Mouse (Mus musculus) erythroid progenitor cell, adult 5-6 weeks (primary cell): Measurements from ENCODE around the gene Fdps. TPM values are rescaled to one million over a fixed set of nuclear protein-coding genes. Genes with fewer than 3 reads are reported as not detected.

Experiments
- ATAC-seq: replicated peaks from 2 replicates; pipeline ENCODE4 v1.8.0; 2016; ENCODE audit warnings: moderate number of reproducible peaks, mild to moderate bottlenecking, moderate TSS enrichment, inconsistent platforms; ENCODE audit not compliant: poor library complexity, low FRiP score, severe bottlenecking
- total RNA-seq, 2 experiments: library from RNA; stranded (forward) in 1 of 2; stranded (reverse) in 1 of 2; fragments of 150-400 nt in 1 of 2; fragments of 186-747, 209-891 nt in 1 of 2; gene quantifications; 2 replicates each; pipeline versions ENCODE4 v1.2.3 to v1.2.4; 2015 to 2017; ENCODE audit warnings: low replicate concordance in 2 of 2

The Fdps gene
- total RNA-seq (2015; ENCODE audit: low replicate concordance) (20.1 and 28.5 TPM in 2 replicates), total RNA-seq (2017; ENCODE audit: low replicate concordance) (30.0 and 31.4 TPM in 2 replicates)

DNA sequence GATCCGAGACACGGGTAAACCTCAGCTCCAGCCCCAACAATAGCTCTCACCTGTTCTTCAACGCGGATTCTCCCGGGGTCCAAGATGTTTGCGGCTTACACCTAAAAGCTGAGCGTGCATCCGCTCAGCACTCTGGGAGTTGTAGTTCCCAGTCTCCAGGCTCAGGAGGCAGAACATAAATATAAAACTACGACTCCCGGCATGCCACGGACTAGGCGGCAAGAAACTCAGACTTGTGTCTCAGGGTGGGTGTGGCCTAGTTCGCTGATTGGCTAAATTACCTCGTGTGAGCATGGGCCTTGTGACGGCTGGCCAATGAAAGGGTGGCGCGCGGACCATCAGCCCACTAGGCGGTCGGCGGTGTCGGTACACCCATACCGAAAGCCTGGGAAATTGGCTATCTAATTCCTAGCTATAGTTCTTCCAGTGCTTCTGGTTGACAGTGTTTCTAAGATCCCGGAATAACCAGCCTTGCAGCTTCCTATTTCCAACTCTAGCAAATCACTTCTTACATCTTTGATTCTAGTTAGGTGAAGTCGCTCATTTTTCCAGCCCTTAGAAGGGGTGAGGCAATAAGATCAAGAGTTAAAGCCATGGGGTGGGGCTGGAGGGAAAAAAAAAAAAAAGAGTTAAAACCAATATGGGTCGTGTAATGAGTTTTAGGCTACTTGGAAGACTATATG is at the start of gene Fdps:
Fdps (minus strand) TSS at position 148 of the 683 bp plus-strand sequence.
- peak; percentile 98 for ATAC-seq

DNA sequence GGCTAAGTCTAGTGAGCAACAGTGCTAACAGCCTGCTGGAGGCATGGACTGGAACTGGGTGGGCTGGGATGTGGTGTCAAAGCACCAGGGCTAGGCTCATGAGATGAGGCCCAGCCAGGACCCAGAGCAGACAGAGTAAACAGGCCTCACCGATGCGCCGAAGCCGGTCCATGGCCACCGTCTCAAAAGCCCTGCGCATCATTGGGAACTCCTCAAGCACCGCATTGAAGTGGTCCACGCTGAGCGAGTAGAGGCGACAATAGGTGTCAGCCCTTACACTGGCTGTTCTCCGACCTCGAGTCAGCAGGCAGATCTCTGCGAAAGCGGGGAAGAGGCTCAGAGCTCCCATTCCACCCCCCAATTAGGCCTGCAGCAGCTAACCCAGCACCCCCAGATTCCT is 46.8 kb upstream of the Fdps start:
- no peak for ATAC-seq

DNA sequence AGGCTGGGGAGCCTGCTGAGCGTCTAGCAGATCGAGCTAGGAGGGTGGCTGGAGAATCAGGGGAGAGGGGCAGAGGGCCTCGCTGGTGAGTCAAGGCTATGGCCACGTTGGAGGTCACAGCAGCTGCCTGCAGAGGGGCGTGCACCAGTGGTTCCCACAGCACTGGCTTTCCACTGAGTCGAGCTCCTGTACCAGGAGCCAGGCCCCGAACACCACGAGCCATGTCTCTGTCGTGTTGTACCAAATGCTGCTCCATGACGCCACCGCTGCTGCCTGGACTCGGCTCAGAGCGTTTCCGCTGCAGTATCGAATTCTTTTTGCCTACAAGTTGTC is 46.2 kb upstream of the Fdps start:
- ATAC-seq = no peak

DNA sequence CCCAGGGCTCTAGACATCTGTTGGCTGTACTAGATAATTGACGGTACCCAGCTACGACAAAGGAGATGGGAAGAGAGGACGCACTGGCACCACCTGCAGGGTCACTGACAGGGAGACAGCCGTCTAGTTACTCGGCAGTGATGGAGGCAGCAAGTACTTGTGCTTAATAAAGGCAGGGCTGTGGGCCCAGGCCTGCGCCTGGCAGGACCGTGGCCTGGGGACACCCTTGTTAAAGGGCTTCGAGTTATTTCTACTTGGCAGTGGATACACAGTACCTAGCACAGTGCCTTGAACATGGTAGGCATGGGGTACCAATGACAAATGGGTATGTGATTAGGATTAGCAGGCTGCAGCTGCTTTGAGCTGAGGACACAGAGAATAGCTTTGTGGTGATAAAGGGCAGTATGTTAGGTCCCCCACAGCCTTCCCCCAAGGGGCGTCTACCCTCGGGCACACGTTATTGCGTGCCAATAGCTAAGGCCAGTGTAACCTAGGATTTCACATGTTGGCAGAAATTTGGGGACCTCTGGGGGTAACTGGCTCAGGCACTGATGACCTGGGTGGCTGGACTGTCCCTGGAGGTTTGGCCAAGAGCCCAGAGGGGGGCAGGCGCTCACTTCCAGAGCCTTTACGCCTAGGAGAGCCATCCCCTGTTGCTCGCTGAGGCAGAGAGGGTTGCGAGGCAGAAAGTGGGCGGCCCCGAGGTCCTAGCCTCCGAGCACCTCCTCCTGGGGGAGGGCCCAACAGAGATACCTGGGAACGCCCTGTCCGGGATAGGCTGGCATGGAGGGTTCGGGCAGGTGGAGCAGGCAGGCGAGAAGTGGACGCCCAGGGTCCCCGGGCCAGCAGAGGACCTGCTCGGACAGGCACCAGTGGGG is 45.6 kb upstream of the Fdps start:
- peak; percentile 81 for ATAC-seq

DNA sequence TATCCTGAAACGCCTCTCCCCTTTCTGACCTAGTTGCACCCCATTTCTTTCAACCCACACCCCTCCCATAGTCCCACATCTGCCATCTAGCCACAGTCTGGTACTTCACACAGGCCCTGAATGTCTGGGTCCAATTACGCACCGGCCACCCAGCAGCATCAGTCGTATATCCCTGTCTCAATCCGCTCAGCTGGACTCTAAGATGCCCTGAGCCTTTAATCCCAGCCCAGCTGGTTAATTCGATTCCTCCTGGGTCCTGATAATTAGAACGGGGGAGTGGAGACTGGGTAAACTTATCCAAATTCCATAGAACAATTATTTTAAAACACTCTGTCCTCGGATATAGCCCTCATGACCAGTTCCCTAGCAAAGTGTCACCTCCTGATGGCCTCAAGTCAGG is 43.8 kb upstream of the Fdps start:
- ATAC-seq = no peak

DNA sequence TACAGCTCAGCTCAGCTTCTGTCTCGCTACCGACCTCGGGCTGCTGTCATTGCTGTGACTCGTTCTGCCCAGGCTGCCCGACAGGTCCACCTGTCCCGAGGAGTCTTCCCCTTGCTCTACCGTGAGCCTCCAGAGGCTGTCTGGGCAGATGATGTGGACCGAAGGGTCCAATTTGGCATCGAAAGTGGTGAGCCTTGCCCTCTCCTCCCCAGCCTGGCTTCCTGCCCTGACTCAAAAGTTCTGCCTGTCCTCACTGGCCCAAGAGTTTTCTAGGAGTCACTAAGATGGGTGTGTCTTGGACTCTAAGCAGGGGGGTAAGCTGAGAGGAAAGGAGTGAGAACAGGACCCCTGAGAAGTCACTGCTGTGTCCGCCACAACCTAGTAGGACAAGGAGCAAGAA is 43.1 kb upstream of the Fdps start:
- ATAC-seq = no peak

DNA sequence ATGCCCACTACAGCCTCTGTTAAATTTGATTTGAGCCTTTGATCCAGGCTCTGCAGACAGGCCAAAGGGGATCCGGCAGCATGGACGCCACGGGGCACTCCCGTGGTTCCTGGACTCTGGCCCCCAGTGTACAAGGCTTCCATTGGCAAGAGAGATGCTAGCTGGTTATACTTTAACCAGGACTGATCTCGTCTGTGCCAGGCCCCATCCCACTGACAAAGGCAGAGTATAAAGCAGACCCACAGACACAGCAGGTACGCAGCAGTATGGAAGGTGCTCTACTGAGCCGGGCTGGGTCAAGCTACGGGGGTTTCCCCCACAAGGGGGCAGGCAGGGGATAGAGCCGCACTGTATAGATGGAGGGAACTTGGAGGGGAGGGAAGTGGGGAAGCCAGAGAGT is 34.6 kb upstream of the Fdps start:
- peak; percentile 54 for ATAC-seq

DNA sequence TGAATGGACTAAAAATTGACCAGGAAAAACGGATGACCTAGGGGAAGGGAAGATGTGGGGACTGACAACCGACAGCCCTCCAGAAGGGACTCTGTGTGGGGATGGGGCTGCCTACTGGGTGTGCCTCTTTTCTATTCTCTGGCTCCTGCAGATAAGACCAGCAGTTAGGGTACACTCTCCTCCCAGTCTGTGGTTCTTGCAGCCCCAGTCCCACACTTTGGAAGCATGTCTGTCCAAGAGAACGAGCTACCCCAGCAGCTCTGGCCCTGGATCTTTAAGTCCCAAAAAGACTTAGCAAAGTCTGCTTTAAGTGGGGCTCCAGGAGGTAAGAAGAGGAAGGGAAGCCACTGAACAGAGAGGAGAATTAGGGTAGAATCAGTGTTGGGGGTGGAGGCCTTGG is 34.2 kb upstream of the Fdps start, which contains the start of gene Pklr:
Pklr (plus strand) TSS at position 185 of the 400 bp plus-strand sequence.
- peak; percentile 32 for ATAC-seq

DNA sequence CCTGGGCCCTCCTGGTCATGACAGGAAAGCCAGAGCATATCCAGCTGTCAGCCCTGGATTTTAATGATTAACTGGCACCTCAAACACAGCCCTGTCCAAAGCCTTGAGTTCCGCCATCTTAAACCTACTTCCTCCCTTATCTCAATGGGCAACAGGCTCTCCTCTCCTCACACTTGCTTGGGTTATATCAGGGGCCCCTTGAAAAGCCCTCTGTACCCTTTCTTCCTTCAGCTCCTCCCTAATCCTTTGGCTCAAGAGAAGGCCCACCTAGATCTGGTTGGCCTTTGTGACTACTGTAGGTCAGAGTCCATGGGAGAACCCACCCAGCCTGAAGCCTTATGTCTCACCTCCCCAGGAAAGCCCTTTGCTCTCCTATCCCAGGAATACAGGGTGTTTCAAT is 32.0 kb upstream of the Fdps start:
- ATAC-seq = no peak

DNA sequence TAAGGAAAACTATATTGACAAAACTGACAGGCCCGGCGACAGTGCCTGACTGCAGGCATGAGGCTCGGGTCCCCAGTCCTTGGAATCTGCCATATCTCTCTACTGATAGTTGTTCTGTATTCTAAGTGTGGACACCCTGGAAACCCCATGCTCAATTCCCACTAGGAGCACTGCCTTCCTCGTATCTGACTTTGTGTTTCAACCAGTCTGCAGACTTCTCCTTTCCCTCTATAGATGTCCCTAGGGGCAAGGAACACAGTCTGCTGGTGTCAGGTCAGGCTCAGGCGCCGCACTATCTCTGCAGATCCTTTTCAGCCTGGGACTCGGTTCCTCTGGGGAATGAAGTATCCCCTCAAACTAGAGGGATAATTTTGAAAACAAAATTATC is 31.3 kb upstream of the Fdps start:
- ATAC-seq = no peak

DNA sequence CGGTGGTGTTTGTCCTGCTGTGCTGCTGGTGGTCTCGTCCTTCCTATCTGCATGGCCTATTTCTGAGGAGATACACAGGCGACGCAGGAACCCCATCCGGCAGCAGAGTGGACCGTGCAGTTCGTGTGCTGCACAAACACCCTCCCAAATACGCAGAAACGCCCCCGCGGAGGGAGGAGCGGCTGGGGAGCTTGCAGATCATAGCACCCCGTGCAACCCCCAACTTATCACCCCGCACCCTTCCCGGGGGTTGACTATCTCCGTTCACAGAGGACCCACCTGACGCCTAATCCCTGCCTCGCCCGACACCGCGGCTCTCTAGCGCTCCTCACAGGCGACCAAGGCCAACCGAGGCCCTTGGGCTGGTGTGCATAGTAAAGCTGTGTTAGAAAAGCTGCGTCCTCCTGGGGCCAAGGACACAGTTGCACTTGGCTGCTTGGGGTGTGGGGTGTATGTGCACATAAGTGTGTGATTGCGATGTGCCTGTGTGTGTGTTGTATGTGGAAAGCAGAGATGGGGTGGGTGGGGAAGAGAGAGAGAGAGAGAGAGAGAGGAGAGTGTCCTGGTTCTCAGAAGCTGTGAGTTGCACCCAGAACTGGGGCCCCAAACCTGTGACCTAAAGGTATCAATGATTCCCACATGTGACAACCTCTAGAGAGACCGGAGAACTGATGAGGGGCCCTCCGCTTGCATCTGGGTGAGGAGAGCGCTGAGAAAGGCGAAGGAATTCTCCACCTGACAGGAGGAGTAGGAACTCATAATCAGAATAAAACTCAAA is 30.7 kb upstream of the Fdps start:
- ATAC-seq = peak; percentile 72

DNA sequence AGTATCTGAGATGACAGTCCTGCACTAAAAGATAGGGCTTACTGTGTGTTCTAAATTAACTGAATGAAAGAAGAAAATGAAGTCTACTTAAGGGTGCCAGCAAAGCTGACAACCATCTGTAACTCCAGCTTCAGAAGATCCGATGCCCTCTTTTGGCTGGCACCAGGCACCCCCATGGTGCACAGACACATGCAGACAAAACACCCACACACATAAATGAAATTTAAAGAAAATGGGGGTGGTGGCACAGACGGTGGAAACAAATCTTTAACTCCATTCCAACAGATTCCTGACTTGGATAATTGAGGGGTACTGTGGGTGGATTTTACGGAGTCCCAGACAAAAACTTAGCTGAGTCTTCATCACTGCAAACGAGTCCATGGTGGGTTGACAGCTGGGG is 30.1 kb upstream of the Fdps start:
- no peak for ATAC-seq

DNA sequence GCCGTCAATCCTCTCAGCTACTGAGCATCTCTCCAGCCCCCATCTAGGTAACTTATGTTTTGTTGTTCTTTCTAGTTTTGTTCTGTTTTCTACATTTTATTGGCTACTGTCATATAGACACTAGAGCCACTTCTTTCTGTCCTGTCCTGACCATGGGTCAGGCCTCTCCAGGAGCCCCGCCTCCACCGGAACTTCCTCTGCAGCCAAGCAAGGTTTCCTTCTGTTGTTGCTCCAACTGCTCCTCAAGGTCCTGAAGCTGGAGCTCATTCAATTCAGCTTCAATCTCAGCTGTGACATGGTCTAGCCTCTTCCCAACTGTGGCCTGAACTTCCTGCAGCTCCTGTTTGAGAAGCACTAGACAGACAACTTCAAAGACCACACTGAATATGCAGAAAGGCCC is 28.1 kb upstream of the Fdps start:
- no peak for ATAC-seq

DNA sequence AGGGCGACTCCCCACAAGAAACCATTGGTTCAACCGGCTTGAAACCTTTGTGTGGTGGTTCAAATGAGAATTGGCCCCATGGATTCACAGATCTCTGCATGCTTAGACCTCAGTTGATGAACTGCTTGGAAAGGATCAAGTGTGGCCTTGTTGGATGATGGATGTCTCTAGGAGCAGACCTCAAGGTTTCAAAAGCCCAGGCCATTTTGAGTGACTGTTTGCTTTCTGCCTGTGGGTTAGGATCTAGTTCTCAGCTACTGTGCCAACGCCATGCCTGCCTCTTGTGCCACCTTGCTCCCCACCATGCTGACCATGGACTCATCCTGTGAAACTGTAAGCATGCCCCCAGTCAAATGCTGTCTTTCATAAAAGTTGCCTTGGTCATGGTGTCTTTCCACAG is 24.2 kb upstream of the Fdps start:
- ATAC-seq = no peak

DNA sequence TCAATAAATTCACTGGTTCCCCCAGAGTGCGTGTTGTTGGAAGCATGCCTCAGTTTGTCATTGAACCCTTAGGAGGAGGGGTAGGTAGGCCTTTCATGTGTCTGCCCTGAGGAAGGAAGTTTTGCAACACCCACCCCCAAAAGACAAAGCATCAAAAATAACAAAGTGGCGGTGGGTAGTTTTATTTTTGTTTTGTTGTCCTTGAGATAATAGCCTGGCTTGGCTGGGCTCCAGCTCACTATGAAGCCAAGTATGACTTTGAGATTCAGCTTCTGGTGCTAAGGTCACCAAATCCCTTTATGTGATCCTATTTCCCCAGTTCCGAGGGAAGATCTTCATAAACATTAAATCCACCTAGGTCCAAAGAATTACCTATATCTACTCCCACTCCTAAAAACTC is 22.5 kb upstream of the Fdps start:
- no peak for ATAC-seq

DNA sequence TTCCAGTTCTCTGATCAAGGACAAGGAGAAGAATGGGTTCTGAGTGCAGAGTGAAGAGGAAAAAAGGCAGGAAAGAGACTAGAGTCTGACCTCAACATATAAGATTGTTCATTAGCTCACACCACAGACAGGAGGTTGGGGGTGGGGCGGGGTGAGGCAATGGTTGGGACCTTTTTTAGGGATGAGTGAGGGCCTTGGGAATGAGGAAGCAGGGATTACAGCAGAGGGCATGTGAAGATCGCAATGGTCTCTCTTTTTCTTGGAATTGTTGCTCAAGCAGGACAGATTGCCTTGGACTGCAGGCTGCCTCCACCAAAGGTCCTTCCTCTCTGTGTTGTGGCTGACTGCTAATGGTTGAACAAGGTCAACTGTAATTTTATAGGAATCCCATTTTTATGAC is 21.6 kb upstream of the Fdps start:
- no peak for ATAC-seq

DNA sequence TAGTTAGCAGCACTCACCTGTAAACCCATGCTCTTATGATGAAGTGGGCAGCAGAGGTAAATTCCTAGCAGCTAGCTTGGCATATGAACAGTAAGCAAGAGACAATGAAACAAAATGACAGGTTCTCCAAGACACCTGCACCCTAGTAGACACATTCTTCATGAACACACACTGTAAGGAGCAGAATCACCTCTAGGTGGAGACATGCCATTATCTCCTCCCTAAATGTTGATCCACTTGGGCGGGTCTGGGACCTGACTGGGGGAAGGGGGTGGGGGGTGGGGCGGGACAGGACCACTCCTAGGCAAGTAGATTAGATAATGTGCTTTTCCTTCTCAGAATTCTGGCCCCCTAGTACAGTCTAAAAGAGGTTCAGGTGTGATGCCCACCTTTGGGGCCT is 13.8 kb upstream of the Fdps start:
- peak; percentile 85 for ATAC-seq

DNA sequence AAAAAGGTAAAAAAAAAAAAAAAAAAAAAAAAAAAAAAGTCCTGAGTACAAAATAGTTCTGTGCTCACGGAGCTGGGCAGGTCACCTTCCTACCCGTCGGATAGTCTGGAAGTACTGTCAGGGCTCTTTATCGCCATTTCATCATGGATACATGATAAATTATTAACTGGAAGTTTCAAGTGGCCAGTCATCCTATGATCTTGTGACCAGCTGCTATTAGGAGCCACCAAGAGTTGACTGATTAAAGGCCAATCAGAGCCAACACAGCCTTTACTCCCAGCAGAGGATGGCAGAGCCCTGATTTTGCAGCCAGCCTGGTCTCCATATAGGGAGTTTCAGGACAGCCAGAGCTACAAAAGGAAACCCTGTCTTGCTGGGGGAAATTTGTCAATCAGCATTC is 11.3 kb upstream of the Fdps start:
- ATAC-seq = no peak

DNA sequence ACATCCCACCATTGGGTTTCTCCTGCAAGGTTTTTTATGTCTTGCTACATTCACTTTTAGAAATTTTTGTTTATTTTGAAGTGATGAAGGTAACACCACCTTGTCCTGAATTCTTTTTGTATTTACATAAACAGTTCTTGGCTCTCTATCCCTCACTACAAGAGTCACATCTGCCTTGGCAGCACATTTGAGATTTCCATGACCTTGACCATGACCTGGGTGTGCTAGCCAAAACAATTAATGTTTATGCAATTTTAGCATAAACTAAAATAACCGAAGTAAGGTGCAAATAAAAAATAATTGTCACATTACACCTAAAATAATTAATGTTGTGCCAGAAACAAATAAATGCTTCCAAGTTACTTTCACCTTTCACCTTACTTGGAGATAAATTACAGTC is 6.4 kb upstream of the Fdps start:
- no peak for ATAC-seq

DNA sequence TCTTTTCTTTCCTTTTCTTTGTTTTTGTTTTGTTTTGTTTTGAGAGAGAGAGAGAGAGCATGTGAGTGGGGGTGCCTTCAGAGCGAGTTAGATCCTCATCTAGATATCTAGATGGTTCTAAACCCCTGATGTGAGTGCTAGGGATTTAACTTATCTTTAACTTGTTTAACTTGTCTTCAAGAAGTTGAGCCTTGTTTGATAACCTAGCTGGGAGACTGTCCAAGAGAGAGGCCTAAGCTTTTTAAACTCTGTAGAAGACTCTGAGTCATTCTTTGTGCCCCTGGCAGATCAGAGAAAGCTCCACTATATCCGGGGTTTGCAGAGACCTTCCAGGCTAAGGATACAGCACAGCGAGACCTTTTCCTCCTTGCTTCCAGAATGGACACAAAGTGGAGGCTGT is 5.8 kb upstream of the Fdps start:
- ATAC-seq = no peak

DNA sequence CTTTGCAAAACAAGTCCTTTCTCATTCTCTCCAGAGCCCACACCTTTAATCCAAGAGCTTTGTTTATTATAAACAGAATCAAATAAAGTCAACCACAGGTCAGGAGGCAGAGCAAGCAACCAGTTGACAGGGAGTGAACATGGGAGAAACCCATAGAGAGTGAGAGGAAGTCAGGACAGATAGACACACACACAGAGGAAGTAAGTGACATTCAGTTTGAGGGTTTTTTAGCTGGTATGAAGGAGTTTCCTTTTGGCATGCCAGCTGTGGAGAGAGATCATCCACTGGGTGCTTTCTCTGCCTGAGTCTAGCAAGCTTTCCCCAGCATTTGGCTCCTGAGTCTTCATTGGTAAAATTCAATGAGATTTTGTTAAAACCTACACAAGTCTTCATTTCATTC is 5.1 kb upstream of the Fdps start:
- no peak for ATAC-seq
